Mouse (Mus musculus): ENCODE data around the gene Mtx2.
A peak's percentile ranks its signal among the peaks of the same experiment; 100 is the strongest.

Gene Mtx2

DNA sequence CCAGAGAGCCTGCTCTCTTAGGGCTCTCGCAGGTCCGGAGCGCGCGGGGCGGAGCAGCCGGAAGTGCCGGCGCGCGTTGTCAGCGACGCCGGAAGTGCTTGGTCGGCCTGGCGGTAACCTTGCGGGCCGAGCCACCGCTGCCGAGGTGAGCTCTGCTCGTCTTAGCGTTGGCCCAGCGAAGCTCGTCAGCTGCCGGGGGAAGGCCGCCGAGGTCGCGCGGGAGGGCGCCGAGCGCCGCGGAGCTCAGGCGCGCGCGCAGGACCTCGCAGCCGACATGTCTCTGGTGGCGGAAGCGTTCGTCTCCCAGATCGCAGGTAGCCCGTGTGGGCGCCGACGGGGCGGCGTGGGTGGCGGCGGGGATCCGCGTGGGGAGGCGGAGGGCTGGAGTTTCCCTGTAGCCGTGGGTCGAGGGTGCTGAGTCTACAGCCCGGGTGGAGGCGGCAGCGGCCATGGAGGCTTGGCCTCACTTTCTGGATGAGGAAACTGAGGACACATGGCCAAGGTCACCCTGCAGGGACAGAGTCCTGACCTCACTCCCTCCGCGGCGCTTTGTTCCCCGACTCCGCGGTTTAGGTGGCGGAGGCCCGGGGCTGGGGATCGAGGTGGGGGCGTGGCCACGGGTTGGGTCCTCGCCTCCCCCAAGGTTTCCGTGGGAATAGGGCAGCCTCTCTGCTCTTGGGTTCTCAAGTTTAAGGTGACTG lies at the start of gene Mtx2:
Gene Mtx2 (plus strand): TSS at position 74 of the 701 bp plus-strand sequence.
- peak; percentile 62 for DNase-seq (ENCODE audit: low spot score)

DNA sequence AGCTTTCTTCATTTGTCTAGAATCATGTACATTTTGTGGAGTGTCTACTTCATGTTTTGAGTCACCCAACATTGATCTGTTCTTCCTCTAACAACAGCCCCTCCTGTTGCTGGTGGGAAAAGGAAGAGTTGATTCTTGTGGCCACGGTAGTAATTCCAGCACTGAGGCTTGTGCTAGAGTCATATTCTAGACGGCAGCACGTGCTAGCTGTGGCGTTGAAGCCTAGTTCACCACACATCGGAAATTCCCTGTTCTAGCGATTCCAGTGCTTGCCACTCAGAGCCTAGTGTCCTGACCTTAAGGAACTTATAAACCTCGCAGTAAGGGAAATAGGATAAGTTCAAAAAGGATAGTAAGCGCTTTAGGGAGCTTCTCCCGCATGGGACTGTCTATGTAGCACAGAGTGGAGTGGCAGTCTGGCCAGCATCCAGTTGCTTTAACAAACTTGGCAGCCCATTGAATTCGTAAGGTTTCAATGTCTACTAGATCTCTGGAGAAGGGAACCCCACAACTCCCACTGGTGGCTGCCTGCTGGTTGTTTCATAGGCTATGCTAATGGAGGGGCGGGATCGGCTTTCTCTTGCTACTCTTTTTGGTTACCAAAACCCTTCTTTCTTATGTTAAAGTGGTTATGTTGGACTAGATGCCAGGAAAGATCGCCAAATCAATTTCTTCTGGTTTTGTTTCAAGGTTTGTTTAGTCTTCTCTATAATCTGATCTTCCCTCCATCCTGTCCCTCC lies 47.9 kb upstream of the Mtx2 start:
- no peak for DNase-seq (ENCODE audit: low spot score)

DNA sequence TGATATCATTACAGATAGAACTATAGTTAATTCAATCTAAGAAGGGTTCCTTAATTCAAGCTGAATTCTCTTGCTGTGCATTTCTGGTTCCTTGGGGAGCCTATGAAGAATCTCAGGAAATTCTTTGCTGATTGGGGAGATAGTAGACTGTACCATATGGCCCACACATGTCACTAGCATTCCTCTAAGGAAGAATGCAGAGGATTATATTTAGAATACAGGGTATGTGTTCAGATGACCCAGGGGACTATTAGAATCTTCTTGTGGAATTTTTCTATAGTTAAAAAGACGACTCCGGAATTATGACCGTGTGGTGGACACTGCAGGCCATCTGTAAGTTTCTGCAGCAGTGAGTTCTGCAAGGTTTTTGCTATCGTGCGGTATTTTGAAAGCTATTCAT lies 44.2 kb upstream of the Mtx2 start:
- DNase-seq (ENCODE audit: low spot score), result no peak

DNA sequence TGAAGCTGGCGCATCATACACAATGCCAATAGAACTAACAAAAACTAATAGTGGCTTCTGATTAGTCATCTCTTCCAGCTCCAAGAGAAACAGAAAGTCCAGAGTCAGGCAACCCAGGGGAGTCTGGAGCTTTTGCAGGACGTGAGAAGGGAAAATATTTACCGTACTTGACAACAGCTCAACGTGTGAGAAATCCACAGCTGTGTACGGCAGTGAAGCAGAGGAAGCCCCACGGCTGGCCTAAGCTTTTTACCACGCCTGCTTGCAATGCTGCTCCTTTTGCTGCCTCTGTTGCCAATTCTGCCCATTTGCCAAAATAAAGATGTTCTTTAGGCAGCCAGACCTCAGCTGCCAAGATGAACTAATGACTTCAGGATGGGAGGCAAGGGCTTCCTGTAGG lies 30.1 kb upstream of the Mtx2 start:
- DNase-seq (ENCODE audit: low spot score), result no peak

DNA sequence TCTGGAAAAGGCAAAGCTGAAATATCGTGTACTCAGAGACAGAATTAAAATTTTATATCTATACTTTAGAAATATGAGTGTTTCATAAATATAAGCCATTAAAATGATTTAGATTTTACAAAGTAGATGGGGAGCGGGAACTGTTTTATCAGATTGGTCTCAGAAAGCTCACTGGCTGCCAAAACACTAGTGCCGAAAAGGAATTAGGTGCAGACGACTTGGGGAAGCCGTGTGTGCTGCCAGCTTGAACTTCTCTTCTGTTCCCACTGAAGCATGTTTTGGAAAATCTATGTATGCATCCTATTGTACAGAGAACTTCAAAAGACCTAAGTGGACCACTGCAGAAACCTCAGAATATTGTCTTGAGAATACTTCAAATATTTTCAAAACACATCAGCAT lies 17.2 kb upstream of the Mtx2 start:
- DNase-seq (ENCODE audit: low spot score), result no peak

DNA sequence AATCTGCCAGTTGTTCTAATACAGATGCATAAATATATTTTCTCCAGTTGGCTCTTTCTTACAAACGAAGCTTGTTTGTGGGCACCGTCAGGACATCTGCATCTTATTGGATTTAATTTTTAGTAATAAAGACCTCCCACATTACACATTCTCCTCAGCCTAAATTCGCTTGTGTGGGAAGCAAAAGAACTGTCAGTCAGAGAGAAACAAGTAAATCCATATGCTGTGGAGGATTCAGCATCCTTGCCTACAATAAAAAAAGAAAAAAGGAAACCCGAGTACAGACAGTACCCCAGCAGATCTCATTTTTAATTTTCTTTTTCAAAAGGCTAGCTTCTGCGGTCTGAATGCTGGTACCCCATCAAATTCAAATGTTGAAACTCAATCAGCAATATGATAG lies 2.9 kb upstream of the Mtx2 start:
- no peak for DNase-seq (ENCODE audit: low spot score)

DNA sequence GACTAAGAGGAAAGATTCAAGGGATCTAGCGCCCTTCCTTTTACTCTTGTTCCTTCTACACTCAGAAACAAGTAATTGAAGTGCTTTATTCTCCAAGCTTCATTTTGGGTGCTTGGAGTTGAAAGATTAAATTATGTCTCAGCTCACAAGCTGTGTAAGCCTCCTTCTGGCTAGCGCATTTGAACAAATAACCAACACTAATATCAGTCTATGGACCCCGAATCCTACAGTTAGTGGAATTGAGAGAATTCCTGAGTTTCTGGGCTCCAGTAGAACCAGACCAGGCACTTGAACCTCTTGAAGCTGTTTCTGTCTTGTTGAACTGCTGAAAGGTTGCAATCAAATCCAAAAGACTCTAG lies 253 bp upstream of the Mtx2 start:
- no peak for DNase-seq (ENCODE audit: low spot score)

DNA sequence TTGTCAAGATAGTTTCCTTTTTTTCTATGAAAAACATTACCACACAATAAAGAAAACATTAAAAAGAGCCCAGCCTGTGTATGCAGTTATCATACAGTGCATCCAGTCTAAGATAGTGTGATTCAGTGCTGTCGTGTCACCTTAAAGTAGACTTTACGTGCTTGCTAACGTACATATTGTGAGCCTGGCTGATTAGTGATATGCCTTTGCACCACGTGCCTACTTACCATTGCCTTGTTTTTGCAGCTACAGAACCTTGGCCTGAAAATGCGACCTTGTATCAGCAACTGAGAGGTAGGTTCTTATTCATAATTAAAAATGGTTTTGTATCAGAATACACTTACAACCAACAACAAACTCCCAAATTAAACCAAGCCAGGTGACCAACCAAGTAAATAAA lies 21.4 kb downstream of the Mtx2 start:
- no peak for DNase-seq (ENCODE audit: low spot score)

DNA sequence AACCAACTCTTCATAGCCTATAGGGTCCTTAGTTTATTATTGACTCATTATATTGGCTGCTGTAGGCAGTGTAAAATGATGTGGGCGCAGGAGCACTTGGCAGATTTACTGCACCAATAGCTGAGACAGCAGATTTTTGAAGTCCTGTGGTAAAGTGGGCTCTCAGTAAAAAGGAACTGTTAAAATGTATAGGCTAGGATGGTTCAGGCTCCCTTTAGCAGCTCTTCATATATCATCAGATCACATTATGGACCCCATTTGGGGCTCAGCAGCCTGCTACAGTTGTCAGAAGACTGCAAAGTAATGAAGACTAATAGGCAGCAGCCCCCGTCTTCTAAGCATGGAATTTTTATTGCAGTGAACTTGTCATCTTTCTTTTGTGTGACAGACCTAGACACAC lies 21.9 kb downstream of the Mtx2 start:
- no peak for DNase-seq (ENCODE audit: low spot score)

DNA sequence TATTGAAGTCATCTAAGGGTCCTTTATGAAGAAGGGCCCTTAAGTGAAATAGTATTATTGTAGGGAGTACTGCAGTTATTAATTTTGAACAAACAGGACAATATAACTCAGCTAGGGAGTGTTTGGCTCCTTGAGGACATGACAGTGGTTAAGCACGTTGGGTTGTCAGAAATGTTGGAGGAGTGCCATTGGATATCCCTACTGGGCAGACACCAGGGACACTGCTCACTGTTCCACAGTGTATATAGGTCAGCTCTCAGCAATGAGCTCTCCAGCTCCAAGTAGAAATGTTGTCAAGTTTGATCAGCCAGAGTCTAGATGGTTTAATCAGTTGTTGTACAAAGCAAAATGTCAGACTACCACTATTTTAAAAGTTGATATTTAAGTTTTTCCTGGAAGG lies 24.4 kb downstream of the Mtx2 start:
- DNase-seq (ENCODE audit: low spot score), result no peak

DNA sequence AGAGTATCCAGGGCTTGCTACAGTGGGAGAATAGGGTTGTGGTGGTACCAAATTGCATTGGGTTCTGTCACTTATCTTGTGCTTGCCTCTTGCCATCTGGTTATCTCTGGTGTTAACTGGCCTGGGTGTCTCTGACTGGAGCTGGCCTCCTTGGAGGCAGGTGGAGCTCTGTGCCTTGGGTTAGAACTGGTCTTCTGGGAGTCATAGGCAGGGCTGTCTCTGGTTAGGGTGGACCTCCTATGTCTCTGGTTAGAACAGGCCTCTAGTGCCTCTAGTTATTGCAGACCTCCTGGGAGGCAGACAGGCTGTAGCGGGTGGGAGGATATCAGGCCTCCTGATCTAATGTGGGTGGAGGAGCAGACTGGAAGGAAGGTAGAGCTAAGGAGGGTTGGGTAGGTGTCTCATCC lies 36.5 kb downstream of the Mtx2 start:
- no peak for DNase-seq (ENCODE audit: low spot score)

DNA sequence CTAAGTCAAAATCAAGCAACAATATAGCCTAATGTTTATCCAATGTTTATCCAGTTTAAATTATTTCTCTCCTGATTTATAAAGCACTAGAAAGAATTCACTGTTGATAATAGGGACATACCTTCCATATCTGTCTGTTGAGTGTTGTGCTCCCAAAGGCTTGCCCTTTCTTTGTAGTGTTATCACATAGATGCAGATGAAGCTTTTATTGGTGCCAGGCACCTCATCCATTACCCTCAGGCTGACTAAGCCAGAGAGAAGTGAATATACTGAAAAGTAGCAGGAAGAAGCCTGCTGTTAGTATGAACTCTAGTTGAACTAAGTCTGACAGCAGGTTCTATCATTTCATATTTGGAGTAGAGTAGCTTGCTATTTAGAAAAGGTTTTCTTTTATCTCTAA lies 39.8 kb downstream of the Mtx2 start:
- no peak for DNase-seq (ENCODE audit: low spot score)

DNA sequence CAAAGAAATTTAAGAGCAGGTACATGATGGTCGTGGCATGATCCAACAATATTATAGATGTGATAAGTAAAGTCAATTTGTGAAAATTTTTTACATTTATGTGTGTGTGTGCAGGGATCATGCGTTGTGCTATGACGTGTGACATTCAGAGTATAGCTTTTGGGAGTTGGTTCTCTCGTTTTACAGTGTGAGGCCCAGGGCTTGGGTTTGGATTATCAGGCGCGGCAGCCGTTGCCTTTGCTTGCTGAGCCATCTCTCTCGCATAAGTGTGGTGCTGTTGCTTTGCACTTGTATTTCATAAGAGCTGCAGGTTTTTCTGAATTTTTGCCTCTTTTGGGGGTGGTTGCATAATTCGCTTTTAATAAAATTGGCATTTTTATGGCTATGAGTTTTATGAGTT lies 48.4 kb downstream of the Mtx2 start:
- DNase-seq (ENCODE audit: low spot score), result no peak

DNA sequence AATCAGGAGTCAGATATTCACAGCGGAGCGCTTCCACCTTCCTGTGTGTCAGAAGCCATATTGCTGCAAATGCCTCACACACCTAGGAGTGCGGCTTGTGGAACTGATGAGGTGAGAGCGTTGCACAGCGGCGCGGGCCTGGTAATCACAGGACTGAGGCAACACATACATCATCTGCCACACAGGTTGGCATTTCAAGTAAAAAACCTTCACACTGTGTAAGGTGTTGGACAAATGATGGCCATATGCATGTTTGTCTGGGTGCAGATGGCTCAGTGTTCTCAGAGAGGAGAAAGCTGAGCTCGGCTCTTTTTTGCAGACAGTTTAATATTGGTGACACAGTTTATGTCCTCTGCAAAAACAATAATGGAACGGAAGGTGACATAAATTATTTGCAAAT lies 58.8 kb downstream of the Mtx2 start:
- no peak for DNase-seq (ENCODE audit: low spot score)

DNA sequence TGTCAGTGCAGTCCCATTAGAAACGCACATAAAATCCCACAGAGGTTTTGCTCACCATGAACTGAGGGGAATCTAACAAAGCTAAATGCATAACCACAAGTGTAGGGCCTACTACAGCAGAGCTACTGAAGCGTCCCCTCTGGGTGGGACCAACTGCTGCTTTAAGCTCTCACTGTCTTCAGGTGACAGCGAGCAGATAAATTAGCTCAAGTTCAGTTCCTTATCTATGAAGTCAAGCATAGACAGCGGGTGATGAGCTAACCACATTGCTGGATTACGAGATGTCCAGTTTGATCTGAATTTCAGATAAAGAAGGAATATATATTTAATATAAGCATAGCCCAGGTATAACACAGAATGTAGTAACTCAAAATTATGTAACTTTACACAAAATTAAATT lies 66.3 kb downstream of the Mtx2 start:
- no peak for DNase-seq (ENCODE audit: low spot score)

DNA sequence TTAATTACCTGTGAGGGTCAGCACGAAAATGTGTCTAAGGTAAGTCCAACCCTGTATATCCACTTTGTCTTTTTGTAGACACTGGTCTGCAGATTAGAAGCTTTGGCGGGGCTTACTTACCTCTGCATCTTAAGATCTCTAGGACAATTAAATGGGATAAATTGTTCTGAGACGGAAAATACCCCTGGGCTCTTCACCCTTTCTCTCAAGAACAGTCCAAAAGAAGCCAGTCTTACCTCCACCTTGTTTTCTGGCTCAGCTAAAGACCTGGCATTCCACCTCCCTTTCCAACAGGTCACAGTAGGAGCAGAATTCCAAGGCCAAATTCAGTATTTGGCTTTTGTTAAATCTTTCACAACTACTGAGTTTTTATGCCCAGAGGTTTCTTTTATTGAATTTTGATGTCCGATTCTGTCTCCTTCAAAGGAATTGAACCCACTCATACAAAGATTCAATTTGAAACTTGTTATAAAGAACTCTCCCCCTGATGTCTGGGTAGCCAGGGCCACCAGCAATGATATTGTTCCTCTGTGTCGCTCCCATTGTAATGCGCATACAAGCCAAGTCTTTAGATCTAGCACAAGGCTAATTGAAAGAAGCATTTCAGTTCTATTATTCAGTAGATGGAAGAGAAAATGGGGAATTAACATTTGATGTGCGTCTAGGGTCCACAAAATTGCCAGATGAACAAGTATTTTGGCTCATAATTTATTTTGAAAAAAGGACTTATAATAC lies 67.4 kb downstream of the Mtx2 start:
- no peak for DNase-seq (ENCODE audit: low spot score)

DNA sequence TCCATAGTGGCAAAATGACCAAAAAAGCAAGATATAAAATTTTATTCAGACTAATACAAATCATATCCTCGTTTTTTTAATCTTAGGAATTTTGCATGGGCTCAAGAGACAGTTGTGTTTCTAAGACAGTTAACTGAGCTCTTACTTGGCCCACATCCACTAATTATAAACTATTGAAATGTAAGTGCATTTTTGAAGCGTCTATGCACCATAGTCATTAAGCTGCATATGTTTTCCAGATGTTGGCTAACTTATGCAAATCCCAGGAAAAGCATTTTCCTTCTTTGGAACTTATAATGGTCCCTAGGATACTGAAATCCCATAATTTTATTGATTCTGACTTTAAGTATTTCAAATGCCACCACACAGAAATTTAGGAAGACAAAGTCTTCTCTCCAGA lies 68.5 kb downstream of the Mtx2 start:
- no peak for DNase-seq (ENCODE audit: low spot score)

DNA sequence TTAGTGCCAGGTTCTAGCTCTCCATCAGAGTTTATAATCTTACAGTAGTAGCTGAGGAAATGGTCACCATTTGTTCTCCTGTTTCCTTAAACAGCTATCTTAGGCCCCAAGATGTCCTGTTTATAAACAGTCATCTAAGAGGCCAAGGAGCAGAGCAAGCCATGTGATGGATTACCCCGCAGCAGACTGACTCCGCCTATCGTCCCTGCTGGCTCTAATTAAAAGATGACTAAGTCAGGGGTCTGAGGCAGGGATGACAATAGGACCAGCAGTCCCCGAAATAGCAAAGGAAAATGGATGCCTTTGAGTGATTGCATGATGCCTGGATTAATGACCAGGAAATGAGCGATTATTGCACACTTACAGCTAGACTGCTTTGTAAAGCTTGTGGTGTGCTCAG lies 74.4 kb downstream of the Mtx2 start:
- no peak for DNase-seq (ENCODE audit: low spot score)

DNA sequence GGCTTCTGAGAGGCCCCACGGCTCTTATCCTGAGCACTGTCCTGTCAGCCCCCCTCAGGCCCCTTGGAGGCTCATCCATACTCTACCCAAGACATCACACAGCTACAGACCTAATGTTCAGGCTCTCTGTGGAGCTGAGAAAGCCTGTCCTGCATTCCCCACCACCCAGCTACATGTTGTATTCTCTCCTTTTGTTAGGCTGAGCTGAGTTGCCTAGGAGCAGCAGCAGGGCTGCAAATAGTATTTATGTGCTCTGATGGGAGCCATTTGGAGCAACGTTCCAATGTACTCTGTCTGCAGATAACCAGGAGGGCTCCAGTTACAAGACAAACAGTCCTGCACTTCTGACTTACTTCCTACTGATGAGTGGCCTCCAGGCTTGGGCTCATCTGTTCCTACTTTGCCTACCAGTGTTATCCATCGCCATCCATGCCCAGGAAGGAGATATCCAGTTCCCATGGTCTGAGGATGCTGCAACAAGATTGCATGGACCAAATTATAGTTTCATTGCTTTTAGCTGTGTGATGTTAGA lies 76.2 kb downstream of the Mtx2 start:
- DNase-seq (ENCODE audit: low spot score), result no peak

DNA sequence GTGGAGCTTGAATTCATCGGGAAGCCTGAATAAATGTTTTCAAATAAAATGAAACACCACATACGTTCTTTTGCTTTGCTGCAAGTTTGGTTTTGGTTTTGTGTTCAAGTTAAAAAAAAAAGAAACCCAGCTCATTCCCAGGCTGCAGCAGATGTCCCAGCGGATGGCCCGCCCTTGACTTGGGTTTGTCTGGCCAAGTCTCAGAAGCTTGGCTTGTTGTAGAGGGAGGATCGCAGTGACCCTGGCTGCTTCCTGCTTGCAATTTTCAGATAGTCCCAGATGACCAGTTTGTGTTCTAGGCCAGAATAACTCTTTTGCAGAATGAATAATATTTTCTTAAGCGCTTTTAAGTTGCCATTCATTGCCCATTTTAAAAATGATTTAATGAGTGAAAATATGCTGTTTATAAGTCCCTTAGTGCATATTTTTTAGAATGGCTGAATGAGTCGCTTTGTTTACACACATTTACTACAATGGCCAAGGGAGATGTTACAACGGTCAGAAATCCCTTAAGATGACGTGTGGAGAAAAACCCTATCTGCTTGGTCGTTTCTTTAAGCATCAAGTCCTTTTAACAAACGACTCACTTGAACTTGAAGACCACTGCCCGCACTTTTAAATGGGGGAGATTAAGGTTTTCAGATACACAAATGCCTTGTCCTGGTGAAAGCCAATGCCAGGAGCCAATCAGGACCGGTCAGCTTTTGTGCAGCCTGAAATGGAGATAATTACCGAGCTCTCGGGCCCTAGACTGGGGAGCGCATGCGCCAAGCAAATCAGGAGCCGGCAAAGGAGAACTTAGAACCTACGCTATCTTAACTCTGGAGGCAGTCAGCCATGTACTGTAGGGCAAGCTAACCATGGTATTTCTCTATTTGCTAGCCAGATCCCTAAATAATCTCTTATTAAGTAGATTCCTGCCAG lies 82.0 kb downstream of the Mtx2 start:
- DNase-seq (ENCODE audit: low spot score), result peak; percentile 76

DNA sequence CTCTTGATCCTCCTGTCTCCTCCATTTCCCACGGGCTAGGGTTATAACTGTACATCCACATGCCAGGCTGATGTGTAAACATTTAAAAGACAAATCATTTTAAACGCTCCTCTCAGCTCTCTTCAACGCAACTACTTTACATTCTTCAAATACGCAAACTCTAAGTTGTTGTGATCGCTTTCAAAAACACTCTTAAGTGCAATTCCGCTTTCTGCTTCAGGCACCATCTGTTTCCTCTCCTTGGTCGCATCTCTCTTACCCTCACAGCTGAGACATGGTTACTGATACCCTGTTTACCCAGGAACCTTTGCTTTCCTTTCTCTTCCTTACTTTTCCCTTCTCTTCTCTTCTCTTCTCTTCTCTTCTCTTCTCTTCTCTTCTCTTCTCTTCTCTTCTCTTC lies 86.4 kb downstream of the Mtx2 start:
- DNase-seq (ENCODE audit: low spot score), result no peak

Measured in ovary, adult 18-20 months (tissue).